Mouse (Mus musculus): ENCODE data around the gene Sall4.

Gene Sall4

DNA sequence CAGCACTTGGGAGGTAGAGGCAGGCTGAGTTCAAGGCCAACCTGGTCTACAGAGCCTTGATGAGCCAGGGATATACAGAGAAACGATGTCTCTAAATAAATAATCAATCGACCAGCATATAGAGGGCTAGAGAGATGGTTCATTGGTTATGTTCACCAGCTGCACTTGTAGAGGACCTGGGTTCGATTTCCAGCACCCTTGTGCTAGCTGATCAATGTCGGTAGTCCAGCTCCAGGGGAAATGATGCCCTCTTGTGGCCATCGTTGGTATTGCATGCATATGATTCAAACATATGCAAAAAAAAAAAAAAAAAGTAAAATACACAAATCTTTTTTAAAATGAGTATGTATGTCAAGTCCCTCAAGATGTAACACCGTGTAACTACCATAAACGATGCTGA lies 25.1 kb downstream of the Sall4 start:
- DNase-seq = peak in 1 of 2 experiments; percentile 65

DNA sequence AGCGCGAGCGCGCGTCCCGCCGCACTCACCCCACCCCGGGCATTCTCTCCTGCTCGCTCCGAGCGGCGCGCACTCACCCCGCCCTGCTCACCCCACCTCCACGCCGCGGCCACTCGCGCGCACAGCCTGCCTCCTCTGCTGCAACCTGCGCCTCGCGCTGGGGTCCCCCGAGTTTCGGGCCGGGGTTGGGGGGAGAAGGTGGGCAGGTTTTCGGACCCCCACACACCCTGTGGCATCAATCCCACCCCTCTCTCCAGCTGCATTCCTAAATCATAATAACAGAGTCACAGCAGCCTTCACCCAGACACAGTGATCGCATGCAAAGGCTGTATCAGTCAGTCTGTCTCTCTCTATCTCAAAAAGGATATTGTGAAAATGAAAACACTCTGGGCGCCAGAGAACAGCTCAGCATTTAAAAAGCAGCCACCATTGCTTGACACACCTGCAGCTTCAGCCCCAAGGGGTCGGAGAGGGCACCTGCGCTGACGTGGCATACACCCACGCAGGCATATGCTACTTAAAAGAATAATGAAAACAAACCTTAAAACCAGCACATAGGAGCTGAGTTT lies 25.6 kb downstream of the Sall4 start, which contains the start of gene Atp9a:
Gene Atp9a, minus strand, starts transcription at position 351 of the 569 bp plus-strand sequence.
- peak in 1 of 2 experiments; percentile 30 for DNase-seq

DNA sequence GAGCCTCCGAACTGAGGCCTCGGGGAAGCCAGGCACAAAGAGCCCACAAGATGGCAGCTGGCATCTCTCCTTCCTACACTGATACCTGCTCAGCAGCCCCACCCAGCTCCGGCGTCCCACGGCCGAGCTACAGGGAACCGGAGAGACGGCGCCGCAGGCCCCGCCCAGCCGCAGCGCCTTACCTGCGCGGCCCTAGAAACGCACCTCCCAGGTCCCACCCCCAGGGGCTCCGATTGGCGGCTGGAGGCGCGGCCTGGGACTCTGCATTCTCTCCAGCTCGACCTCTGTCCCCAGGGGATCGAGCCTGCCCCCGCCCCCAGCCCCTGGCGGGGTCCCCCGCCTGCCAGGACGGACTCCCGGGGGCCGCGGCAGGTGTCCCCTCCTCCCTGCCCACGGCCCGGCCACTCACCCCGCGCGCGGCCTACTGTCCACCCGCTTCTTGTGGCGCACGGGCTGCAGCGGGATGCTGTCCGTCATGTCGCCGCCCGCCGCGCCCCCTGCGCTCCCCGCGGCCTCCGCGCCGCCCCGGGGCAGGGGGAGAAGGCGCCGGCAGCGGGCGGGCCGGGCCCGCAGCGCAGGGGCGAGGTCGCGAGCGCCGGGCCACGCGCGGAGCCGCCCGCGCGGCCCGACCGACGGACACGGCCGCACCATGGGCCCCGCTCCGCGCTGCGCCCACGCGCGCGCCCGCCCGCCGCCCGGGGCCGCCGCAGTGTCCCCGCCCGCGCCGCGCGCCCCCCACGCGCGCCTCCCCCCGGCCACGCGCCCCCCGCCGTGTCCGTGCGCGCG lies 26.3 kb downstream of the Sall4 start:
- DNase-seq = peak; percentile 90

DNA sequence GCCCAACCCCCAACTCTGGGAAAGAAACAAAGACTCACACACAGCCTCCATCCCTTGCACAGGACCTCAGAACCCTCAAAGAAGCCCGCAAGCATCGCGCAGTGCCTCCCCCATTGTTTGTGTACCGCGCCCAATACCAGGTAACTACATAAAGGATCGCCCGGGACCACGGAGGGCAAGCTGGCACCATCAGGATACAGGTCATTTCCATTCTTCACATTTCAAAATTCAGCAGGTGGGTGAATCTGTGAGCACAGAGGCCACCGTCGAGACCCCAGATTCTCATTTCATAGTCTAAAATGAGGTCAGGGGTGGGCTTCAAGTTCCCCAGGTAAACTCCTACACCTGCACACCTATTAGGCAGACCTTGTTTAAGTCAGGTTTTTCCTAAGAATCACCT lies 27.2 kb downstream of the Sall4 start:
- DNase-seq = no peak

DNA sequence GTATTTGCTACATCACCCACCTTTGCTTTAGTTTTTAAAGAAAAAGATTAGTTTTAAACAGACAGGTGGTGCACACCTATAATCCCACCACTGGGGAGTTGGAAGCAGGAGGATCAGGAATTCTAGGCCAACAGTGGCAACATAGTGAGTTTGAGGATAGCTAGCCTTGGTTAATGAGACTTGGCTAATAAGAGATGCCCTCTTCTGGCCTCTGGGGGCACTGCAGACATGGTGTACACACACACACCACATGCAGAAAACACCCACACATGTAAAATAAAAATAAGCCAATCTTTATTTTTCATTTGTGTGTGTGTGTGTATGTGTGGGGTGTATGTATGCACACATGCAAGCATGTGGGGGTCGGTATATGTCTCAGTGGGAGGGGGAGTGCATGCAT lies 28.9 kb downstream of the Sall4 start:
- DNase-seq = no peak

DNA sequence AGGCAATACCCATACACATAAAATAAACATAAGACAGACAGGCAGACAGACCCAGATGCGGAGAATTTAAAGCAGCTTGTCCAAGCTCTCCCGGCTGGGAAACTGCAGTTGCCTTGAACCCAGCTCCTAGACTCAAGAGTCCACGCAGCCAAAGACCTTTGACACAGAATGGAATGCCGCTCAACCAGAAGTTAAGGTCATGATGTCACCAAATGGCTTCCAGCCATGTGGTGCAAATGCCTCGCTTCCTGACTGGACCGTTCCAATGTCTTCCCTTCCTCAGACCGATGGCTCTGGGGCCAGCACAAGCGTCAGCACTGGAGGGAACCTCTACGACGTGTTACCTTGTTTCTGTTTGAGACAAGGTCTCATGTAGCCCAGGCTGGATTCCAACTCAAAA lies 29.9 kb downstream of the Sall4 start:
- DNase-seq = peak; percentile 77 to 83

DNA sequence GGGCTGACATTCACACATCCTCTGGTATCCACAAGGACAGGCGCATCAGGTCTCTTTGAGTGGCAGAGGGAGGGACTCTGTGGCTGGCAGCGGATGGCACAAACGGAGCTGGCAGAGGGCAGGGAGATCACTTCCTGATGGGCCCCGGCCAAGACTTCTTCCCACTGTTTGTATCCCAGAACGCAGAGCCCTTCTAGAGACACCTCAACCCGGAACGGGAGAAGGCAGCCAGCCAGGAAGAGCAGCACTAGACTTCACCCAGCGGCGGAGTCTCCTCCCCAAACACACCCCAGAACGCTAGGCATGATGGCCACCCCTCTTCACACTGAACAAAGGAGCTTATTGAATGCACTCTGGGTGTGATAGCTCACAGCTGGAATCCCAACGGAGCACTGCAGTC lies 33.7 kb downstream of the Sall4 start:
- peak; percentile 62 to 76 for DNase-seq

DNA sequence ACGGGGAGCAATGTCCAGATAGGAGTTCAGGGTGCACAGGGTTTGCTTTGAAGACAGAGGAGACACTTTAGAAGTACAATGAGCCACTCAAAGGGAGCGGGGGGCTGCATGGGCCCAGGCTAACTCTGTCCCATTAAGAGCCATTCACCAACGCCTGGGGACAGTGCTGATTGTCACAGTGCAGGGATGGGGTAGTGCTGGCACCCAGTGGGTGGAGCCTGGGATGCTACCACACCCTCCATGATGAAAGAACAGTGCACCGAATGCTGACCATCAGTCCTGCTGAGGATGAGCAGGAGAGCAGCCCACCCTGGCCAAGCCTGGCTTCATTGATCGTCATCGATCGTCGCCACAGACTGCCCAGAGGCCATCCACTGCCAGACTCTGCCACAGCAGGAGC lies 36.5 kb downstream of the Sall4 start:
- DNase-seq = no peak

DNA sequence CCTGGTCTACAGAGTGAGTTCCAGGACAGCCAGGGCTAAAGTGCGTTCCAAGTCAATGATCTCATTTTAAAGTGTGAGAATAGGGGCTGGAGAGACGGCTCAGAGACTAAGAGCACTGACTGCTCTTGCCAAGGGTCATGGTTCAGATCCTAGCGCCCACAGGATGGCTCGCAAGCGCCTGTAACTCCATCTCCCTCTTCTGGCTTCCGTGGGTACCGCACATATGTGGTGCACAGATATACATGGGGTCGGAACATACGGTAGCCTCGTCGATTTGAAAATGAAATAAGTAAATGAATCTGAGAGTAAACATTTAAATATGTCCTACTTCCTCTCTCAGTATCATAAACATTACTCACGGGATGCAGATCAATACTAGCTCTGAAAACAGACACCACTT lies 38.0 kb downstream of the Sall4 start:
- peak in 1 of 2 experiments; percentile 24 for DNase-seq

DNA sequence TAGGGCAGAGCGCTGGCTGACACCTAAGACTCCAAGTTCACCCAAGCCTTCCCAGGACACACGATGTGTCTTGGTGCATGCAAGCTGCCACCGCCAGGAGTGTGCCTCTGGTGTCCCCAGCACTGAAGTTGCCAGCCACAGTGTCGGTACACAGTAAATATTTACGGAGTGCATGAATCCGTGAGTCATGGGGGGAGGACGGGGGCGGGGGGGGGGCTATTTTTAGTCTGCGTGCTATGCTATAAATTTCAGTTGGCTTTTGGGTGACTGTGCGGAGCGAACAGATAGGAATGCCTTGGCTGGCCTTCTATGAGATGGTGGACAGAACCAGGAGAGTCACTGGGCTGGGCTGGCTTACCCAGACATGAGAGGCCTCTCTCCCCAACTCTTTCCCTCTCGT lies 39.7 kb downstream of the Sall4 start:
- no peak for DNase-seq

DNA sequence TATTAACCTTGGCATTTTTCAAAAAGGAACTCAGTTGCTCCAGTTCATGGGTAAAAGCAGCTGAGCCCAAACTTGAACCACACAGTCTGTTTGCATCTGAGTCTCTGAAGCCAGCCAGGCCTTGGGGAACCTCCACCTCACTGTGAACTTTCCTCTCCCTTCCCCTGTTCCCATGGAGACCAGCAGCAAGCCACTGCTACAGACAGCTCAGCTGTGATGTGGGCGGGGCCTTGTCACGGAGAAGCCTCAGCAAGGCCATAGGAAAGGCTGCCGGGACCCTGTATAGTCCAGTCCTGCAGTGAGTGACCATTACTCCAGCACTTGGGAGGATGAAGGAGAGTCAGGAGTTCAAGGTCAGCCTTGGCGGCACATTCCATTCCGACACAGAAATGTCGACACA lies 41.7 kb downstream of the Sall4 start:
- DNase-seq = peak; percentile 78 to 79

DNA sequence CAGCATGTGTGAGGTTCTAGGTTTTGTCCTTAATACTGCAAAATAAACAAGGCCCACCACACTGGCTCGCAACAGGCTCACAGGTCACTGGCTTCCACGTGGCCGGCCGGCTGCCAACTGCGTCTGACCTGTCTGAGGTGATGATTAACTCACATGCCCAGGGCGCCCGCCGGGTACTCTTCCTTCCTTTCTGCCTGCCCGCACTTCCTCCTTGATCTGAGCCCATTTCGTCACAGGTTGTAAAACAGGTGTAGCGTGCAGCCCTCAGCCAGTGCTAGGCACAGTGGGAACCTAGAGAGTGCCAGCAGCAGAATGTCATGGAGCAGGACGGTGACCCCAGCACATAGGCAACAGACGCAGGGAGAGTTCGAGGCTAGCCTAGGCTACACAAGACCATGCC lies 46.4 kb downstream of the Sall4 start:
- DNase-seq = peak; percentile 92 to 93

DNA sequence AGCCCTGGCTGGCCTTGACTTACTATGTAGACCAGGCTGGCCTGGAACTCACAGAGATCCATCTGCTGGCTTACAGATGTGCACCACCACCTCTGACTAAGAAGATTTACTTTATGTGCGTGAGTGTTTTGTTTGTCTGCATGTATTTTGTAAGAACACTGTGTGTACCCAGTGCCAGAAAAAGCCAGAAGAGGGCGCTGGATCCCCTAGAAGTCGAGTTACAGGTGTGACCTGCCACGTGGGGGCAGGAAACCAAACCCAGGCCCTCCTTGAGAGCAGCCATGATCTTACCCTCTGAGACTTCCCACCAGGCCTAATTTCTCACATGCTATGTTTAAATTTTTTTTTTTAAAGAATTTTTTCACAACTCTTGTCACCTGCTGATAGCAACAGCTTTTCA lies 48.0 kb downstream of the Sall4 start:
- no peak for DNase-seq

DNA sequence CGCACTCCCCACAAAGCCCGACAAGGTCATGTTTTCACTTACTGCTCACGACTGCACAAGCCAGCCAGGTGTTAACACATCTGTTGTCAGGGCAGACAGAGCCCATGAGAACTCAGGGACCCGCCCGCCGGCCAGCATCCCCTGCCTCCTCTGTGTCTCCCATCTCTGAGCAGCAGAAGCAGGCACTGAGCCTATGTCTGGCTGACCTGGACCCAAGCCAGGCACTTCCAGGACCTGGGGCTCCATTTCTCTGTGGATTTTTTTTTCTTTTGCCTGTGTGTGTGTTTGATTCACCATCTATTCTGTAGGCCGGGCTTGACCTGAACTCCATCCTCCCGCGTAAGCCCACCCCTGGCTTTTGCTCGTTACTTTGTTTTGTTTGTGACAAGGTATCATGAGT lies 49.0 kb downstream of the Sall4 start:
- DNase-seq = no peak

DNA sequence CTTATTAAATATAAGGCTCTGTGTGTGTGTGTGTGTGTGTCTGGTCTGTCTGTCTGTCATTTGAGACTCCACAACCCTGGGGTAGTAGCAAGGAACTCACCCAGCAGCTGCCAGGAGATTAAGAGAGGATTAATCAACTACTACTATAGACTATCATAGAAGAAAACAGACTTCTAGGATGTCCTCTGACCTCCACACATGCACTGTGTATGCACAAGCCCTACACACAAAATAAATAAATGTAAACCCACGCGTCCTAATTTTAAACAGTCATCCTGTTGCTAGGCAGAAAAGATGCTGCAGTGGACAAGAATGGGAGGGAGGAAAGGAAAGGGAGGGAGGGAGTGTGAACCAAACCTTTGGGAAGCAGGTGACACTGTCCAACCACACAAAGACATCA lies 49.5 kb downstream of the Sall4 start:
- DNase-seq = no peak

DNA sequence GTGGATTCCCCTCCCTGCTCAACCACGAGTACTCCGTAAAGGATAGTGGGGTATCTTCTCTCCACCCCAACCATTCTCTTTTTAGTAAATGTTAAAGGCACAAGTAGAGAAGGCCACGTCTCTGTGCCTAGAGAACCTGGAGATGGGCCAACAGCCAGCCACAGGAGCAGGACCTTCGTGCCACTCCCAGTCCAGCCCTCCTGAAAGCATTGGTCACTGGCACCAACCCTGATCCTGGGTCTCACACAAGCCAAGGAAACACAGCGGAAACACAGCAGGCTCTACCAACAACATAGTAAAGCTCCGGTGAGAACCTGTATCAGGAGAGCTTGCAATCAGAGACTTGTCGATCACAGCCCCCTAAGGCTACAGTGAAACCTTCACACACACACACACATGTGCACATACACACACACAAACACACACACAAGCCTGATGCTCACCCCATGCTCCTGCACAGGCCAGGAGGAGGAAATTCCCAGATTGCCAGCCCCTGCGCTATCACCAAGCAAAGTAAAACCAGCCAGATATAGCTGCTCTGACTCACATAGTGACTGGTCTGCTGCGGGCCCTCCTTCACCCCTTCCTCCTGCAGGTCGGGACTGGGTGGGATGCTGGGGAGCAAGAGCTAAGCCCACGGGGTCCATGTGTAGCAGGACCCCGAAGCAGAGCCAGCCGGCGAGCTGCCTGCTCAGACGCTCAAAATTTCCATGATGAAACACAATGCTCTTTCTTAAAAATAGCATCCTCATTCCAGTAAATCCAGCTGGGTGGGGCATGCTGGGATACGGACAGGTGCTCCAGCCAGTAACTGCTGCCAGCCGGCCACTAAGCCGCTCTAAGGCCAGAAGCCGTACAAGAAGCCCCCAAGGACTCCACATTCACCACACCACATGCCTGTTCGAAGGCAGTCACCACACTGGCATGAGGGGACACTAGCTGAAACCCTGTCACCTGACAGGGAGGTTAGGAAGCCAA lies 55.3 kb downstream of the Sall4 start:
- DNase-seq = no peak

DNA sequence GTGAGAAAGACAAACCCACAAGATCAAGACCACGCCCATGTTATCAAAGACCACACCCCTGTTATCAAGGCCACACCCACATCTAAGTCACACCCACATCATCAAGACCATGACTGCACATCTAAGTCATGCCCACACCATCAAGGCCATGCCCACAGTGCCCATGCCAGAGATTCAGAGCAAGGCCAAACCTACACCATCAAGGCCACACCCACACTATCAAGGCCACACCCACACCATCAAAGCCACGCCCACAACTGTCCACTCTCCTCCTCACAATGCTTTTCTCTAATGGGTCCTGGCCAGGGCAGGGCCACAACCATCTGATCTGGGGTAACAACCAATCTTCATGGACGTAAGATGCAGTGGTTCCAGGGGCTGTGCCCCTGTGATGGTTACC lies 56.8 kb downstream of the Sall4 start:
- DNase-seq = no peak

DNA sequence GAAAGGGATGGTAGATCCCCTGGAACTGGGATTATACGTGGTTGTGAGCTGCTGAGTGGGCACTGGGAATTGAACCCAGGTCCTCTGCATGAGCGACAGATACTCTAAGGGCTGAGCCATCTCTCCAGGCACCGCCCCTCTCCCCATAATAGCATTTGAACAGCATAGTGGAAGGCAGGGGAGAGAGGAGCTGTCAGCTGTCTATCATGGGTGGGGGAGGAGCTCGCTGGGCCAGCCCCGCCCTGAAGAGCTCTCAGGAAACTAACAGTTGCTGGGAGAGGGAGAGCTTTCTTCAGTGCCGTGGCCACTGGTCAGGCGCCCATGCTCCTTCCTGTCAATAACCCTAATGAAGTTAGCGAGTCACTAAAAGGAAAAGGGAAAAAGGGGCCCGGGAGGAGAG lies 60.0 kb downstream of the Sall4 start:
- DNase-seq = no peak

DNA sequence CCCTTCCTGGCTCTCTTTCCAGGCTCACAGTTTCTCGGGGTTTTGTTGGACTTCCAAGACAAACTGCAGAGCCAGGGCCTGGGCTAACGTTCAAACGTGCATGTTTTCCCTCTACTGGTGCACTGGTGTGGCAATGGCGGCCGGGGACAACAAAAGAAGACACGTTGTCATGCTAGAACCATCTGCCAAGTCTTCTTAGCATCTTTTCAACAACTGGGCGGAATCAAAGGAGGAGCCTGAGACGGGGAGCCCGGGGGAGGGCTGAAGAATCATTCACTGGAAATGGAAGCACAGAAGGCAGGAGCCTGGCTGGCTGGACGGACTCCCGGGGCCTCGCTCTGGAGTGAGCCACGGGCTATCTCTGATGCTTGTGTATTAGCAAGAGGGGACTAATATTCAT lies 65.5 kb downstream of the Sall4 start:
- DNase-seq = no peak
